Mouse (Mus musculus) hindbrain, embryonic 13.5 days (tissue): Measurements from ENCODE around the gene Art2b. TPM values are rescaled to one million over a fixed set of nuclear protein-coding genes. Genes with fewer than 3 reads are reported as not detected.
"Not testable (repeated sequence)": the region's sequence is repeated elsewhere in the genome, so short reads cannot be mapped to it uniquely, and the experiment has no call there.

Source experiments
- ATAC-seq: fragments of 200-750 bp; cut with Nextera tagmentation; 2 replicates; pipeline ENCODE4 v1.8.0; 2017; ENCODE audit warnings: moderate TSS enrichment; ENCODE audit not compliant: low FRiP score
- H3K27ac ChIP-seq: fragments of 300-500 bp; sonication (generic); 2 replicates; pipeline ENCODE4 v1.5.1; 2015; ENCODE audit warnings: inconsistent platforms, mild to moderate bottlenecking, moderate library complexity
- H3K27me3 ChIP-seq: fragments of 300-500 bp; sonication (generic); 2 replicates; pipeline ENCODE4 v1.6.1; 2015; ENCODE audit warnings: mild to moderate bottlenecking, inconsistent platforms
- H3K36me3 ChIP-seq: fragments of 300-500 bp; sonication (generic); 2 replicates; pipeline ENCODE4 v1.6.1; 2015; ENCODE audit warnings: mild to moderate bottlenecking, inconsistent platforms
- H3K4me1 ChIP-seq: fragments of 300-500 bp; sonication (generic); replicated peaks from 2 replicates; pipeline ENCODE4 v1.6.1; 2015; ENCODE audit warnings: inconsistent platforms
- H3K4me2 ChIP-seq: fragments of 300-500 bp; sonication (generic); 2 replicates; pipeline ENCODE4 v1.6.1; 2015; ENCODE audit warnings: inconsistent platforms, mild to moderate bottlenecking, moderate library complexity
- H3K4me3 ChIP-seq: fragments of 300-500 bp; sonication (generic); 2 replicates; pipeline ENCODE4 v1.5.1; 2015; ENCODE audit warnings: mild to moderate bottlenecking, inconsistent platforms
- H3K9ac ChIP-seq: fragments of 300-500 bp; sonication (generic); 2 replicates; pipeline ENCODE4 v1.6.1; 2015; ENCODE audit warnings: mild to moderate bottlenecking, inconsistent platforms
- H3K9me3 ChIP-seq: fragments of 300-500 bp; sonication (generic); 2 replicates; pipeline ENCODE4 v1.6.1; 2016; ENCODE audit warnings: inconsistent platforms
- WGBS: fragments of 180-500 bp; shearing (Covaris S2); methylation state at CpG from one replicate; pipeline ENCODE4 v1.1.7; 2015; 5-methylcytosine and 5-hydroxymethylcytosine counted together
- polyA plus RNA-seq: library from polyadenylated mRNA; unstranded; fragments of >200 nt; fragmentation: Nextera tagmentation; extraction: Ambion mirVana; gene quantifications from 2 replicates; pipeline ENCODE4 v1.2.1, GENCODE M21; 2015

The Art2b gene
- polyA plus RNA-seq, 1 experiment from 2014 or later, result not detected

GRCm38 (mm10) chr7:101612786-101613527 lies 27.6 kb upstream of the Art2b start:
- ATAC-seq, H3K9me3 ChIP-seq, H3K4me1 ChIP-seq, H3K27me3 ChIP-seq, H3K4me3 ChIP-seq, H3K4me2 ChIP-seq, H3K27ac ChIP-seq, H3K9ac ChIP-seq, H3K36me3 ChIP-seq: not testable (repeated sequence)
- WGBS, result 88% methylated on average over 8 of the region's 8 CpGs

- Histone ChIP-seq H3K4me3 (no peak overlapping the region), H3K9me3 (no peaks in the 10 kb centered on the region), H3K27me3 (no peaks in the 10 kb centered on the region), H3K4me2 (no peak overlapping the region), H3K27ac (no peak overlapping the region), H3K9ac (no peak overlapping the region), H3K36me3 (no peaks in the 10 kb centered on the region), H3K4me1 (no peaks in the 10 kb centered on the region)
- ATAC-seq, result no peak
- 74% methylated on average over 6 of the region's 6 CpGs for WGBS
Observed at GRCm38 (mm10) chr7:101607845-101608244, 22.4 kb upstream of the Art2b start.

- ATAC-seq, result no peak
- WGBS, result 97% methylated on average over 1 of the region's 1 CpGs
- no peaks in the 10 kb centered on the region for H3K27me3 ChIP-seq
- H3K27ac ChIP-seq, result no peak overlapping the region
- H3K9ac ChIP-seq, result no peak overlapping the region
- no peaks in the 10 kb centered on the region for H3K9me3 ChIP-seq
- H3K4me2 ChIP-seq, result no peak overlapping the region
- no peak overlapping the region for H3K4me3 ChIP-seq
- H3K36me3 ChIP-seq, result no peaks in the 10 kb centered on the region
- H3K4me1 ChIP-seq, result no peaks in the 10 kb centered on the region
Observed at GRCm38 (mm10) chr7:101600406-101600805, 15.0 kb upstream of the Art2b start.

- no peak overlapping the region for H3K4me2 ChIP-seq
- WGBS, result 33% methylated on average over 2 of the region's 2 CpGs
- H3K27ac ChIP-seq, result no peak overlapping the region
- no peaks in the 10 kb centered on the region for H3K36me3 ChIP-seq
- no peaks in the 10 kb centered on the region for H3K9me3 ChIP-seq
- H3K27me3 ChIP-seq, result no peaks in the 10 kb centered on the region
- H3K9ac ChIP-seq, result no peak overlapping the region
- ATAC-seq, result no peak
- H3K4me3 ChIP-seq, result no peak overlapping the region
- H3K4me1 ChIP-seq, result no peaks in the 10 kb centered on the region
Observed at GRCm38 (mm10) chr7:101598482-101598881, 13.1 kb upstream of the Art2b start.

- H3K27ac ChIP-seq, result no peak overlapping the region
- no peak for ATAC-seq
- H3K27me3 ChIP-seq, result no peaks in the 10 kb centered on the region
- H3K9ac ChIP-seq, result no peak overlapping the region
- no peaks in the 10 kb centered on the region for H3K4me1 ChIP-seq
- WGBS, result 81% methylated on average over 2 of the region's 2 CpGs
- H3K36me3 ChIP-seq, result no peaks in the 10 kb centered on the region
- H3K9me3 ChIP-seq, result no peaks in the 10 kb centered on the region
- H3K4me2 ChIP-seq, result no peak overlapping the region
- no peak overlapping the region for H3K4me3 ChIP-seq
Observed at GRCm38 (mm10) chr7:101594969-101595368, 9.6 kb upstream of the Art2b start.

GRCm38 (mm10) chr7:101584271-101584670 lies 1.1 kb downstream of the Art2b start:
- not testable (repeated sequence) for H3K4me2 ChIP-seq, H3K27ac ChIP-seq, H3K4me1 ChIP-seq, H3K36me3 ChIP-seq, H3K9ac ChIP-seq, ATAC-seq, H3K4me3 ChIP-seq, H3K9me3 ChIP-seq, H3K27me3 ChIP-seq
- WGBS, result 70% methylated on average over 6 of the region's 6 CpGs

- Histone ChIP-seq H3K9me3 (no peaks in the 10 kb centered on the region), H3K4me2 (no peak overlapping the region), H3K9ac (no peak overlapping the region), H3K4me1 (no peaks in the 10 kb centered on the region), H3K36me3 (no peaks in the 10 kb centered on the region), H3K27me3 (no peaks in the 10 kb centered on the region), H3K27ac (no peak overlapping the region), H3K4me3 (no peak overlapping the region)
- no peak for ATAC-seq
- 90% methylated on average over 7 of the region's 7 CpGs for WGBS
Observed at GRCm38 (mm10) chr7:101582012-101582411, 3.4 kb downstream of the Art2b start.

- WGBS, result 95% methylated on average over 3 of the region's 3 CpGs
- H3K27me3 ChIP-seq, result not testable (repeated sequence)
Observed at GRCm38 (mm10) chr7:101580863-101581262, 4.5 kb downstream of the Art2b start.

GRCm38 (mm10) chr7:101574413-101574812 lies 11.0 kb downstream of the Art2b start:
- Histone ChIP-seq H3K36me3 (no peaks in the 10 kb centered on the region), H3K9ac (no peak overlapping the region), H3K4me2 (no peak overlapping the region), H3K27ac (no peak overlapping the region), H3K9me3 (no peaks in the 10 kb centered on the region), H3K4me1 (no peaks in the 10 kb centered on the region), H3K4me3 (no peak overlapping the region), H3K27me3 (no peaks in the 10 kb centered on the region)
- 65% methylated on average over 3 of the region's 3 CpGs for WGBS
- ATAC-seq, result no peak

More at GRCm38 (mm10) chr7:101580863-101581262, 4.5 kb downstream of the Art2b start:
- not testable (repeated sequence) for ATAC-seq, H3K27ac ChIP-seq, H3K4me3 ChIP-seq, H3K4me2 ChIP-seq, H3K4me1 ChIP-seq, H3K9ac ChIP-seq, H3K36me3 ChIP-seq, H3K9me3 ChIP-seq

- ATAC-seq, H3K27ac ChIP-seq, H3K4me1 ChIP-seq, H3K4me3 ChIP-seq, H3K36me3 ChIP-seq, H3K27me3 ChIP-seq, H3K4me2 ChIP-seq, H3K9ac ChIP-seq, H3K9me3 ChIP-seq: not testable (repeated sequence)
- 93% methylated on average over 12 of the region's 12 CpGs for WGBS
Observed at GRCm38 (mm10) chr7:101573636-101574035, 11.8 kb downstream of the Art2b start.

GRCm38 (mm10) chr7:101564086-101564485 lies 21.3 kb downstream of the Art2b start:
- ATAC-seq, result no peak
- no peak overlapping the region for H3K4me3 ChIP-seq
- H3K27me3 ChIP-seq, result no peaks in the 10 kb centered on the region
- no peaks in the 10 kb centered on the region for H3K36me3 ChIP-seq
- no peak overlapping the region for H3K9ac ChIP-seq
- H3K27ac ChIP-seq, result no peak overlapping the region
- 97% methylated on average over 2 of the region's 2 CpGs for WGBS
- no peaks in the 10 kb centered on the region for H3K9me3 ChIP-seq
- H3K4me1 ChIP-seq, result no peaks in the 10 kb centered on the region
- H3K4me2 ChIP-seq, result no peak overlapping the region

- H3K27me3 ChIP-seq, H3K4me3 ChIP-seq, H3K36me3 ChIP-seq, H3K9me3 ChIP-seq, H3K4me1 ChIP-seq, ATAC-seq, H3K9ac ChIP-seq, H3K4me2 ChIP-seq, H3K27ac ChIP-seq: not testable (repeated sequence)
- WGBS, result 83% methylated on average over 5 of the region's 5 CpGs
Observed at GRCm38 (mm10) chr7:101559393-101559792, 26.0 kb downstream of the Art2b start.

- WGBS, result 65% methylated on average over 1 of the region's 1 CpGs
- H3K4me1 ChIP-seq, result no peaks in the 10 kb centered on the region
- no peak for ATAC-seq
Observed at GRCm38 (mm10) chr7:101557391-101557790, 28.0 kb downstream of the Art2b start.

More at GRCm38 (mm10) chr7:101557391-101557790, 28.0 kb downstream of the Art2b start:
- Histone ChIP-seq H3K9ac (no peak overlapping the region), H3K4me2 (no peak overlapping the region), H3K9me3 (no peaks in the 10 kb centered on the region), H3K27me3 (no peaks in the 10 kb centered on the region), H3K36me3 (no peaks in the 10 kb centered on the region), H3K4me3 (no peak overlapping the region), H3K27ac (no peak overlapping the region)
